Mouse (Mus musculus) intestine, postnatal 0 days (tissue): ENCODE measurements at regions not wholly inside any gene's neighbourhood (a gene's known extent, or its start where the extent isn't known, plus 50 kb on each side); places are given as distances from the start of the nearest gene placed in this dataset.

Experiments used
- ATAC-seq: fragments of 200-750 bp; cut with Nextera tagmentation; 2 replicates; pipeline ENCODE4 v1.8.0; 2017; ENCODE audit warnings: mild to moderate bottlenecking, moderate TSS enrichment, moderate library complexity
- H3K27ac ChIP-seq: fragments of 300-500 bp; sonication (generic); 2 replicates; pipeline ENCODE4 v1.5.1; 2014; ENCODE audit warnings: mild to moderate bottlenecking, low read depth, low read length, moderate library complexity
- H3K27me3 ChIP-seq: fragments of 300-500 bp; sonication (generic); replicated peaks from 2 replicates; pipeline ENCODE4 v1.6.1; 2014; ENCODE audit warnings: low read length, mixed read lengths; ENCODE audit not compliant: control insufficient read depth, insufficient read depth
- H3K36me3 ChIP-seq: fragments of 300-500 bp; sonication (generic); 2 replicates; pipeline ENCODE4 v1.6.1; 2014; ENCODE audit warnings: mild to moderate bottlenecking, moderate library complexity; ENCODE audit not compliant: control insufficient read depth, insufficient read depth
- H3K4me1 ChIP-seq: fragments of 300-500 bp; sonication (generic); replicated peaks from 2 replicates; pipeline ENCODE4 v1.6.1; 2014; ENCODE audit warnings: antibody characterized with exemption, low read length, mixed read lengths; ENCODE audit not compliant: control insufficient read depth, insufficient read depth
- H3K4me2 ChIP-seq: fragments of 300-500 bp; sonication (generic); replicated peaks from 2 replicates; pipeline ENCODE4 v1.6.1; 2014; ENCODE audit warnings: low read depth, mild to moderate bottlenecking, moderate library complexity
- H3K4me3 ChIP-seq: fragments of 300-500 bp; sonication (generic); 2 replicates; pipeline ENCODE4 v1.5.1; 2014; ENCODE audit warnings: low read depth, low read length
- H3K9ac ChIP-seq: fragments of 300-500 bp; sonication (generic); 2 replicates; pipeline ENCODE4 v1.6.1; 2014; ENCODE audit warnings: mild to moderate bottlenecking, low read depth, low read length
- H3K9me3 ChIP-seq: fragments of 300-500 bp; sonication (generic); 2 replicates; pipeline ENCODE4 v1.6.1; 2016; ENCODE audit warnings: mixed run types; ENCODE audit not compliant: control insufficient read depth
- CTCF ChIP-seq: sonication (generic); IDR thresholded peaks from 2 replicates; pipeline ENCODE4 v1.5.1; 2016; ENCODE audit warnings: low read depth, mild to moderate bottlenecking, control low read depth, antibody characterized with exemption, moderate library complexity
- WGBS: fragments of 180-500 bp; shearing (Covaris S2); extraction: QIAGEN DNeasy Blood & Tissue Kit; methylation state at CpG from one replicate; pipeline ENCODE4 v1.1.7; 2014; 5-methylcytosine and 5-hydroxymethylcytosine counted together

DNA sequence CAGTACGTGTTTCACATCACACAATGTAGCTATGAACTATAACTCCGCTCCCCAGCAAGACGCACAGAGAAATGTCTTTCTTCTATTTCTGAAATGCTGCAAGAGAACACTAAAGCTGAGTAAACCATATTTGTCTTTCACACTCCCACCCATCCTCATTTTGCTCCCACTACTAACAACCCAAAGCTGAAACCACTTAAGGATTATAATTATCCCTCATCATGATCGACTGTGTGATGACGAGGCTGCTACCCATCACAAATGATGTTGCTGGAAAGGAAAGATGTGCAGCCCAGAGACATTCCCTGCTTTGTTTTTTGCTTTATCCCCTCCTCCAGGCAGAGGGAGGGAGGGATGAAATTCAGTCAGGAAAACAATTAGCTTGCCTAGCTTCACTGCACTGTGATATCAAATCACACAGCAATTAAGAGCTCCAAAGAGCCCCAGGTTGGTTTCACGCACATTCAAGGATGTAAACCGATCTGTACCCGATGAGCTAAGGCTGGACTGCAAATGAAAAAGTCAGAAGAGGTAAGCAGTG is 183.5 kb upstream of the Tbl1xr1 start:
- Histone ChIP-seq H3K27me3 (no peaks in the 10 kb centered on the region), H3K9ac (no peak overlapping the region), H3K4me1 (no peaks in the 10 kb centered on the region; the same call in 1 of the 2 replicates), H3K4me3 (no peak overlapping the region), H3K27ac (no peak overlapping the region), H3K36me3 (no peaks in the 10 kb centered on the region), H3K4me2 (no peak overlapping the region), H3K9me3 (no peaks in the 10 kb centered on the region)
- no peak for TF ChIP-seq CTCF
- no peak for ATAC-seq
- WGBS = 63% methylated on average over 8 of the region's 8 CpGs

- ATAC-seq = peak; percentile 68; the same call in 1 of the 2 replicates
- 62% methylated on average over 2 of the region's 2 CpGs for WGBS
- no peak for TF ChIP-seq CTCF
- Histone ChIP-seq H3K4me2 (no peak overlapping the region), H3K9ac (no peak overlapping the region), H3K4me1 (no peaks in the 10 kb centered on the region; the same call in 1 of the 2 replicates), H3K27ac (no peak overlapping the region), H3K36me3 (no peaks in the 10 kb centered on the region), H3K4me3 (no peak overlapping the region), H3K27me3 (no peaks in the 10 kb centered on the region), H3K9me3 (no peaks in the 10 kb centered on the region)
Observed at GRCm38 (mm10) chr3:21895551-21895950, 180.9 kb upstream of the Tbl1xr1 start.

GRCm38 (mm10) chr3:21898241-21898640 is 178.2 kb upstream of the Tbl1xr1 start:
- Histone ChIP-seq H3K4me1 (no peaks in the 10 kb centered on the region; the same call in 1 of the 2 replicates), H3K27me3 (no peaks in the 10 kb centered on the region), H3K4me2 (no peak overlapping the region), H3K9me3 (no peaks in the 10 kb centered on the region), H3K4me3 (no peak overlapping the region), H3K27ac (no peak overlapping the region), H3K36me3 (no peaks in the 10 kb centered on the region), H3K9ac (no peak overlapping the region)
- WGBS = 73% methylated on average over 5 of the region's 5 CpGs
- no peak for ATAC-seq
- no peak for TF ChIP-seq CTCF

GRCm38 (mm10) chr3:21905384-21906073 is 170.9 kb upstream of the Tbl1xr1 start:
- no peak for ATAC-seq
- Histone ChIP-seq H3K27ac (no peak overlapping the region), H3K4me3 (no peak overlapping the region), H3K4me2 (no peak overlapping the region), H3K9ac (no peak overlapping the region), H3K27me3 (no peaks in the 10 kb centered on the region), H3K36me3 (no peaks in the 10 kb centered on the region), H3K4me1 (no peaks in the 10 kb centered on the region), H3K9me3 (no peaks in the 10 kb centered on the region)
- WGBS = 26% methylated on average over 2 of the region's 2 CpGs
- no peak for TF ChIP-seq CTCF

DNA sequence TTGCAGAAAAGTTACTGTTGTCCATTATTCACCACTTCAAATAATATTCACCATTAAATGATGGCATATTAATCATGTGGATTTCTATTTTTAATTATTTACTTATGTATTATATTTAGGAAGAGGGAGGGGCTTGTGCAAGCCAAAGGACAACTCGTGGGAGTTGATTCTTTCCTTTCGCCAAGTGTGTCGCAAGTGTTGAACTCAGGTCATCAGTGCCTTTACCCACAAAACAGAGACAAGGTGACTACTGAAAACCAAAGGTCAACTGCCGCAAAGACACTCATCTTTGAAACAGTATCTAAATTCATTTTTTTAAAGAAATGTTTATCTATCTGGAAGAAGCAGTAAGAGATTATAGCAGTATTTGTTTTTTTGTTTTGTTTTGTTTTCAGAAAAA is 167.6 kb upstream of the Tbl1xr1 start:
- Histone ChIP-seq H3K4me2 (no peak overlapping the region), H3K9me3 (no peaks in the 10 kb centered on the region), H3K36me3 (no peaks in the 10 kb centered on the region), H3K9ac (no peak overlapping the region), H3K27me3 (no peaks in the 10 kb centered on the region), H3K27ac (no peak overlapping the region), H3K4me3 (no peak overlapping the region), H3K4me1 (no peaks in the 10 kb centered on the region)
- TF ChIP-seq CTCF = no peak
- ATAC-seq = no peak
- WGBS = 87% methylated on average over 4 of the region's 4 CpGs

GRCm38 (mm10) chr3:21910080-21910479 is 166.4 kb upstream of the Tbl1xr1 start:
- no peaks in the 10 kb centered on the region for H3K9me3 ChIP-seq
- H3K4me2 ChIP-seq = no peak overlapping the region
- no peak for TF ChIP-seq CTCF
- no peaks in the 10 kb centered on the region for H3K36me3 ChIP-seq
- no peak for ATAC-seq
- no peak overlapping the region for H3K27ac ChIP-seq
- 89% methylated on average over 1 of the region's 1 CpGs for WGBS
- no peaks in the 10 kb centered on the region for H3K27me3 ChIP-seq
- no peak overlapping the region for H3K4me3 ChIP-seq
- no peaks in the 10 kb centered on the region for H3K4me1 ChIP-seq
- H3K9ac ChIP-seq = no peak overlapping the region

DNA sequence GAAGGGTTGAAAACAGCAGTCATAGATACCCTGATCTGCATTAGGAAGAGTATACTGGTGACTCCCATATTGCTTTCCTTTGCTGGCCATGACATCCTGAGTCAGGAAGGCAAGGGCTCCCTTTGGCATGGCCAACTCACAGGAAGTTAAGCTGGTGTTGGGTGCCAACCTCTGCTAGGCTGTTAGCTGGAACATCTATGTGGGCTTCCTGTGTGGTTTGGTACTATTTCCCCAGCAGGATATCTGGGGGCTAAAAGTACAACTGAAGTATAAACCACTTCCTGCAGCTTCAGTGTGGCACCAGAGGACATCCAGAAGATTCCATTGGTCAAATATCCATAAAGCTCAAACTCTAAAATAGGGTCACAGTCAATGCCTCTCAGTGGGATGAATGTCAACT is 165.4 kb upstream of the Tbl1xr1 start:
- H3K9me3 ChIP-seq = no peaks in the 10 kb centered on the region
- no peak overlapping the region for H3K4me2 ChIP-seq
- TF ChIP-seq CTCF = no peak
- H3K4me1 ChIP-seq = no peaks in the 10 kb centered on the region
- H3K36me3 ChIP-seq = no peaks in the 10 kb centered on the region
- H3K27me3 ChIP-seq = no peaks in the 10 kb centered on the region
- H3K9ac ChIP-seq = no peak overlapping the region
- H3K27ac ChIP-seq = no peak overlapping the region
- no peak overlapping the region for H3K4me3 ChIP-seq
- ATAC-seq = no peak
